Mouse (Mus musculus) CH12.LX (cell line): ENCODE data around the gene Rcan3. TPM values are rescaled to one million over a fixed set of nuclear protein-coding genes. Genes with fewer than 3 reads are reported as not detected.

Experiments used
- DNase-seq: peaks from one replicate; pipeline ENCODE4 v3.0.0-alpha.2; 2013; ENCODE audit errors: extremely low read depth
- H3K27ac ChIP-seq: 2 replicates; pipeline ENCODE4 v1.5.1; 2012; ENCODE audit warnings: low read depth, mild to moderate bottlenecking, control low read depth, moderate library complexity; ENCODE audit not compliant: insufficient read depth
- H3K27me3 ChIP-seq: replicated peaks from 2 replicates; pipeline ENCODE3; 2012; ENCODE audit warnings: inconsistent platforms
- H3K36me3 ChIP-seq, 2 experiments: replicated peaks in 1 of 2; 2 replicates each; pipeline versions ENCODE3 to v1.6.1; 2012; ENCODE audit warnings: inconsistent platforms in 1 of 2, low read length in 1 of 2, mild to moderate bottlenecking in 1 of 2, mixed read lengths in 1 of 2, moderate library complexity in 1 of 2; ENCODE audit not compliant: control insufficient read depth in 1 of 2, insufficient read depth in 1 of 2
- H3K4me1 ChIP-seq, 2 experiments: 2 replicates each; pipeline ENCODE4 v1.6.1; 2012; ENCODE audit warnings: inconsistent platforms in 1 of 2, moderate library complexity in 1 of 2; ENCODE audit not compliant: insufficient read depth in 2 of 2, control insufficient read depth in 1 of 2
- H3K4me2 ChIP-seq: 2 replicates; pipeline ENCODE4 v1.6.1; 2012; ENCODE audit warnings: low read depth, mild to moderate bottlenecking, control low read depth; ENCODE audit not compliant: poor library complexity, insufficient read depth, severe bottlenecking
- H3K4me3 ChIP-seq, 3 experiments: fragments of 150-350 bp in 1 of 3; sonication (generic) in 1 of 3; replicated peaks in 1 of 3; 2 replicates each; pipeline versions ENCODE3 to v1.5.1; 2011 to 2012; ENCODE audit warnings: low read depth in 2 of 3, low read length in 2 of 3, mild to moderate bottlenecking in 2 of 3, moderate library complexity in 2 of 3, control low read depth in 1 of 3, improper control_type of control experiment in 1 of 3, inconsistent platforms in 1 of 3, mixed read lengths in 1 of 3; ENCODE audit not compliant: poor library complexity in 1 of 3
- H3K79me2 ChIP-seq: replicated peaks from 2 replicates; pipeline ENCODE4 v1.6.1; 2012; ENCODE audit warnings: mild to moderate bottlenecking, moderate library complexity; ENCODE audit not compliant: control insufficient read depth, poor library complexity, insufficient read depth, severe bottlenecking; ENCODE audit errors: extremely low read depth
- H3K9ac ChIP-seq: 2 replicates; pipeline ENCODE4 v1.6.1; 2012; ENCODE audit warnings: low read depth, mild to moderate bottlenecking, control low read depth, moderate library complexity; ENCODE audit not compliant: insufficient read depth
- H3K9me3 ChIP-seq: replicated peaks from 2 replicates; pipeline ENCODE3; 2012; ENCODE audit warnings: low read length, inconsistent platforms, mixed read lengths
- CHD2 ChIP-seq: IDR thresholded peaks from 2 replicates; pipeline ENCODE4 v1.6.1; 2011; ENCODE audit warnings: low read length, improper control_type of control experiment
- CTCF ChIP-seq, 2 experiments: IDR thresholded peaks in 1 of 2; conservative IDR thresholded peaks in 1 of 2; 2 replicates each; pipeline ENCODE4 v1.5.1; 2011 to 2012; ENCODE audit warnings: low read depth in 2 of 2, low read length in 2 of 2, improper control_type of control experiment in 1 of 2, inconsistent platforms in 1 of 2, mild to moderate bottlenecking in 1 of 2, moderate library complexity in 1 of 2
- HCFC1 ChIP-seq: IDR thresholded peaks from 2 replicates; pipeline ENCODE4 v1.6.1; 2012; ENCODE audit warnings: low read depth, mild to moderate bottlenecking, inconsistent platforms, low read length, improper control_type of control experiment
- JUND ChIP-seq: conservative IDR thresholded peaks from 2 replicates; pipeline ENCODE4 v1.6.1; 2011; ENCODE audit warnings: low read depth, low read length, improper control_type of control experiment
- KAT2A ChIP-seq: IDR thresholded peaks from 2 replicates; pipeline ENCODE4 v1.6.1; 2012; ENCODE audit warnings: low read length, improper control_type of control experiment, inconsistent platforms; ENCODE audit not compliant: insufficient replicate concordance
- MAFK ChIP-seq: IDR thresholded peaks from 2 replicates; pipeline ENCODE4 v1.6.1; 2011; ENCODE audit warnings: low read length, improper control_type of control experiment; ENCODE audit not compliant: insufficient replicate concordance
- MAX ChIP-seq: IDR thresholded peaks from 2 replicates; pipeline ENCODE4 v1.6.1; 2011; ENCODE audit warnings: low read length, improper control_type of control experiment
- MAZ ChIP-seq: IDR thresholded peaks from 2 replicates; pipeline ENCODE4 v1.6.1; 2012; ENCODE audit warnings: low read depth, mild to moderate bottlenecking, inconsistent platforms, low read length, improper control_type of control experiment, moderate library complexity
- MEF2A ChIP-seq: IDR thresholded peaks from 2 replicates; pipeline ENCODE4 v1.6.1; 2014; ENCODE audit warnings: low read depth, mild to moderate bottlenecking, inconsistent platforms, low read length, improper control_type of control experiment, borderline replicate concordance
- MYC ChIP-seq: IDR thresholded peaks from 2 replicates; pipeline ENCODE4 v1.6.1; 2011; ENCODE audit warnings: low read depth, mild to moderate bottlenecking, improper control_type of control experiment, low read length
- NELFE ChIP-seq: IDR thresholded peaks from 2 replicates; pipeline ENCODE4 v1.6.1; 2011; ENCODE audit warnings: low read depth, low read length, improper control_type of control experiment
- NRF1 ChIP-seq: IDR thresholded peaks from 2 replicates; pipeline ENCODE4 v1.6.1; 2014; ENCODE audit warnings: low read depth, mild to moderate bottlenecking, inconsistent platforms, low read length, improper control_type of control experiment, moderate library complexity
- POLR2A ChIP-seq: IDR thresholded peaks from 2 replicates; pipeline ENCODE4 v1.6.1; 2011; ENCODE audit warnings: low read depth, mild to moderate bottlenecking, improper control_type of control experiment, low read length
- RAD21 ChIP-seq: IDR thresholded peaks from 2 replicates; pipeline ENCODE4 v1.6.1; 2011; ENCODE audit warnings: low read depth, mild to moderate bottlenecking, low read length, improper control_type of control experiment, moderate library complexity
- SMC3 ChIP-seq: IDR thresholded peaks from 2 replicates; pipeline ENCODE4 v1.6.1; 2011; ENCODE audit warnings: low read depth, low read length, improper control_type of control experiment
- TBP ChIP-seq: conservative IDR thresholded peaks from 2 replicates; pipeline ENCODE4 v1.6.1; 2011; ENCODE audit warnings: low read depth, low read length, improper control_type of control experiment
- TCF12 ChIP-seq: IDR thresholded peaks from 2 replicates; pipeline ENCODE4 v1.6.1; 2014; ENCODE audit warnings: low read depth, mild to moderate bottlenecking, inconsistent platforms, low read length, improper control_type of control experiment
- USF2 ChIP-seq: conservative IDR thresholded peaks from 2 replicates; pipeline ENCODE4 v1.6.1; 2011; ENCODE audit warnings: low read depth, low read length, improper control_type of control experiment
- ZC3H11A ChIP-seq: IDR thresholded peaks from 2 replicates; pipeline ENCODE4 v1.6.1; 2012; ENCODE audit warnings: low read depth, mild to moderate bottlenecking, inconsistent platforms, low read length, improper control_type of control experiment
- ZMIZ1 ChIP-seq: IDR thresholded peaks from 2 replicates; pipeline ENCODE4 v1.6.1; 2012; ENCODE audit warnings: low read depth, mild to moderate bottlenecking, inconsistent platforms, low read length, improper control_type of control experiment
- dilution Hi-C: fragments of 300-500 bp; cut with MboI; formaldehyde crosslinking; loops from 2 replicates; pipeline ENCODE4 v1.14.3; 2020; ENCODE audit warnings: low sequenced_read_pairs; ENCODE audit not compliant: extremely low pct_unique_long_range_greater_than_20kb, extremely low pct_ligation_motif_present
- in situ Hi-C: fragments of 300-500 bp; cut with MboI; formaldehyde crosslinking; loops from 3 replicates; pipeline ENCODE4 v1.14.3; 2019; ENCODE audit warnings: low sequenced_read_pairs, low pct_ligation_motif_present, low pct_unique_long_range_greater_than_20kb, mixed read lengths
- polyA plus RNA-seq: library from polyadenylated mRNA; unstranded; fragments of >175 nt; gene quantifications from 2 replicates; pipeline ENCODE4 v1.2.1, GENCODE M21; 2012; ENCODE audit warnings: low read depth; ENCODE audit not compliant: insufficient read length
- total RNA-seq, 2 experiments: library from RNA; depleted of rRNA; stranded (reverse); fragments of 300-350 nt in 1 of 2; fragments of >200 nt in 1 of 2; gene quantifications; 2 replicates each; pipeline ENCODE4 v1.2.3; 2012 to 2014

Gene Rcan3
- total and polyA plus RNA-seq, 3 experiments, result 2.5 to 4.2 (median 3.0) TPM

DNA sequence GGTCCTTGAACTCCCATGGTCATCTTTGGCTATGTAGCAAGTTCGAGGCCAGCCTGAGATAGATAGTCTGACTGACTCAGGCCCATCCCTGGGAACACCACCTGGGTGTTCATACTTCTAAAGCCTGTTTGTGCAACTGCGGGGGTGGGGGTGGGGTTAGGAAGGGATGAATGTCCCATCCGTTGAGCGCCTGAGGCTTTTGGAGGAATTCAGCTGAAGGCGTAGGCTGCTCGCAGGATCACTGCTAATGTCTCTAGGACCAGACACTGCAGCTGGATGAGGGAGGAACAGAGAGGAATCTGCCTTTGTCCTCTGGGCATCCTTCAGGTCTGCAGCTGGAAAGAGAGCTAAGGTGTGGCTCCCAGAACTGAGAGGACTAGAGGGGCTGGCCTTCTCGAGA, 39.0 kb downstream of the Rcan3 start:
- no peak overlapping the region for H3K9ac ChIP-seq
- no peak overlapping the region for H3K4me2 ChIP-seq
- peaks cover 10% of the 10 kb centered on the region for H3K9me3 ChIP-seq
- in situ Hi-C loops (no loop called here), dilution Hi-C loops (no loop called here)
- no peak overlapping the region for H3K27ac ChIP-seq
- H3K27me3 ChIP-seq, result peaks cover 4% of the 10 kb centered on the region
- TF ChIP-seq MEF2A (no peak), RAD21 (no peak), NRF1 (no peak), ZC3H11A (no peak), JUND (no peak), NELFE (no peak), CTCF (conservative IDR thresholded peaks at IDR 0.05 in 1 of 2, IDR thresholded peaks at IDR 0.05 in 1 of 2; ENCODE audit: low read depth in 2 of 2, low read length in 2 of 2) (no peak), SMC3 (no peak), TCF12 (no peak), POLR2A (no peak), ZMIZ1 (no peak)
- no peaks in the 10 kb centered on the region for H3K79me2 ChIP-seq
- DNase-seq, result no peak
- no peak overlapping the region for H3K4me3 ChIP-seq
- H3K4me1 ChIP-seq, result no peaks in the 10 kb centered on the region
- no peaks in the 10 kb centered on the region for H3K36me3 ChIP-seq

DNA sequence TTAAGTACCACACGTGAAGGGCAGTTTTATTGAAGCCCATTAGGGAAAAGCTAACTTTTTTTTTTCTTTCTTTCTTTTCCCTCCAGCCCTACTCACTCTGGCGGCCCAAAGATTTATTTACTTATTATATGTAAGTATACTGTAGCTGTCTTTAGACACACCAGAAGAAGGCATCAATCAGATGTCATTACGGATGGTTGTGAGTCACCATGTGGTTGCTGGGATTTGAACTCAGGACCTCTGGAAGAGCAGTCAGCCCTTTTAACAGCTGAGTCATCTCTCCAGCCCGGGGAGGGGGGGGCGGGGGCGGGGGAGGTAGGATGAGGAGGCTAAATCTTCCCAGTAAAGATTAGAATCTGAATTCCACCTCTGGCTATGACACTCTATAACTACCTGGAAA, 40.3 kb downstream of the Rcan3 start:
- no peak overlapping the region for H3K27ac ChIP-seq
- TF ChIP-seq MYC, result no peak
- TF ChIP-seq HCFC1, result no peak
- TF ChIP-seq CHD2, result no peak
- TF ChIP-seq RAD21, result no peak
- no peak for TF ChIP-seq KAT2A
- no peak for TF ChIP-seq TBP
- TF ChIP-seq NRF1, result no peak
- TF ChIP-seq MAFK, result no peak
- no peak for TF ChIP-seq USF2
- TF ChIP-seq ZC3H11A, result no peak
- TF ChIP-seq JUND, result no peak
- no peak for TF ChIP-seq NELFE
- no peak for TF ChIP-seq MAX
- TF ChIP-seq CTCF (conservative IDR thresholded peaks at IDR 0.05 in 1 of 2, IDR thresholded peaks at IDR 0.05 in 1 of 2; ENCODE audit: low read depth in 2 of 2, low read length in 2 of 2), result no peak
- TF ChIP-seq MAZ, result no peak
- no peak for TF ChIP-seq ZMIZ1
- no peak overlapping the region for H3K4me2 ChIP-seq
- no peaks in the 10 kb centered on the region for H3K79me2 ChIP-seq
- peaks cover 4% of the 10 kb centered on the region for H3K27me3 ChIP-seq
- H3K4me3 ChIP-seq, result no peak overlapping the region
- in situ Hi-C loops (no loop called here), dilution Hi-C loops (no loop called here)
- no peak overlapping the region for H3K9ac ChIP-seq
- H3K9me3 ChIP-seq, result peaks cover 10% of the 10 kb centered on the region
- DNase-seq, result no peak
- H3K36me3 ChIP-seq, result no peaks in the 10 kb centered on the region
- no peaks in the 10 kb centered on the region for H3K4me1 ChIP-seq
